Mouse (Mus musculus) MEL-GATA-1-ER (cell line): ENCODE measurements around the gene Mon1a.
A peak's percentile ranks its signal among the peaks of the same experiment; 100 is the strongest.

ENCODE experiments used
- DNase-seq: peaks from one replicate; pipeline ENCODE4 v3.0.0-alpha.2; 2012; ENCODE audit warnings: low read depth; ENCODE audit errors: extremely low read depth

Mon1a gene

GRCm38 (mm10) chr9:107887804-107888266, at the start of gene Mon1a:
Mon1a (plus strand) TSS chr9:107888151.
- DNase-seq = peak; percentile 83

GRCm38 (mm10) chr9:107838869-107839268, 49.1 kb upstream of the Mon1a start:
- DNase-seq = no peak

GRCm38 (mm10) chr9:107842709-107843108, 45.2 kb upstream of the Mon1a start:
- DNase-seq = no peak

- peak; percentile 58 for DNase-seq
These were observed 39.0 kb upstream of the Mon1a start for GRCm38 (mm10) chr9:107848922-107849321.

GRCm38 (mm10) chr9:107858343-107858742, 29.6 kb upstream of the Mon1a start:
- peak; percentile 23 for DNase-seq

GRCm38 (mm10) chr9:107864493-107864892, 23.5 kb upstream of the Mon1a start:
- no peak for DNase-seq

- DNase-seq = no peak
These were observed 21.9 kb upstream of the Mon1a start for GRCm38 (mm10) chr9:107866081-107866480.

GRCm38 (mm10) chr9:107872350-107873098, 15.4 kb upstream of the Mon1a start:
- DNase-seq = peak; percentile 94

GRCm38 (mm10) chr9:107873137-107873536, 14.8 kb upstream of the Mon1a start, which contains the start of gene Rbm6:
Rbm6 (minus strand) TSS chr9:107873237.
- no peak for DNase-seq

GRCm38 (mm10) chr9:107880411-107880810, 7.5 kb upstream of the Mon1a start:
- no peak for DNase-seq

- DNase-seq = peak; percentile 56
These were observed 408 bp downstream of the Mon1a start for GRCm38 (mm10) chr9:107888267-107888850.

- no peak for DNase-seq
These were observed 2.3 kb downstream of the Mon1a start for GRCm38 (mm10) chr9:107890260-107890659.

- no peak for DNase-seq
These were observed 3.1 kb downstream of the Mon1a start for GRCm38 (mm10) chr9:107891023-107891422.

- DNase-seq = no peak
These were observed 10.6 kb downstream of the Mon1a start for GRCm38 (mm10) chr9:107898563-107898962.

- DNase-seq = no peak
These were observed 11.9 kb downstream of the Mon1a start for GRCm38 (mm10) chr9:107899855-107900254.

GRCm38 (mm10) chr9:107900840-107901626, 13.1 kb downstream of the Mon1a start:
- DNase-seq = no peak

GRCm38 (mm10) chr9:107901627-107901914, 13.6 kb downstream of the Mon1a start:
- no peak for DNase-seq

- DNase-seq = peak; percentile 67
These were observed 16.8 kb downstream of the Mon1a start for GRCm38 (mm10) chr9:107904726-107905125.

GRCm38 (mm10) chr9:107906252-107906966, 18.5 kb downstream of the Mon1a start, which contains the start of gene Mst1r:
Mst1r (plus strand) TSS chr9:107906873.
- DNase-seq = no peak

GRCm38 (mm10) chr9:107906967-107907800, 19.2 kb downstream of the Mon1a start:
- no peak for DNase-seq

GRCm38 (mm10) chr9:107907801-107908120, 19.8 kb downstream of the Mon1a start:
- DNase-seq = no peak
